Mouse (Mus musculus) gastrocnemius, adult 8-10 months (tissue): ENCODE measurements around the gene Ocel1. TPM values are rescaled to one million over a fixed set of nuclear protein-coding genes. Genes with fewer than 3 reads are reported as not detected.
A peak's percentile ranks its signal among the peaks of the same experiment; 100 is the strongest.

Experiments
- DNase-seq, 2 experiments: peaks; one replicate each; pipeline ENCODE4 v3.0.0; 2022; ENCODE audit warnings: low spot score in 2 of 2
- total RNA-seq, 4 experiments: library from RNA; stranded (reverse); gene quantifications; 2 replicates each; pipeline ENCODE4 v1.2.4; 2022

Gene Ocel1
- total RNA-seq, 4 experiments from 2014 or later = 5.0 to 6.0 (median 5.8) TPM

DNA sequence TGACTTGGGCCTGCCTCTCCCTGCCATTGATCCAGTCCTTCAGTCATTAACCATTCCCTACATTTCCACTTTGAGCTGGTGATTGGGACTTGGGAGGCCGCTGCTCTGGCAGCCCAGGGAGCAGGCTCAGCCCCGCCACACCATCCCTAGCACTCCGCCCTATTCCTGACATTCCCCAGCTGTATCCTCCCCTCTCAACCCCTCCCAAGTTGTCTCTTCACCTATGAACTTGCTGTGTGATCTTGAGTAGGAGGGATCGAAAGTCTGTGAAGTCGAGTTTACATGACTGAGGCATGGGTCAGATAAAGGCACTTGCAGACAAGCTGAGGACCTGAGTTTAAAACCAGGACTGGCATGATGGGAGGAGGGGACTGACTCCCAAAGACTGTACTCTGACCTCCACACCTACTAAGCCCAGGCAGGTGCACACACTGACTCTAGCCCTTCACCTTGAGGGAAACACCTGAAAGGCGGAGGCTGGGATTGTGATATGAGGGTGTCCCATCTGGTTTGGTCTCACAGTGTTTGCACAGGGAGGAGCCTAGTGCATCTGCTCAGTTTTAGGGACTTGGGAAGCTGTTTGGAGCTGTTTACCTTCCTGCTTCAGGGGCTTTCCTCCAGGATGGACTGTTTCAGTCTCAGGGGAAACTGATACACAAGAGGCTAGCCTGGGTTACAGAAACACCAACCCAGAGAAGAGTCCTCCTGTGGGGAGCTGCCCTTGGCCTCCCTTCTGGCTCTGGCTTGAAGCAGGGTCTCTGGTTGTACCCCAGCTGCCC, 32.2 kb downstream of the Ocel1 start:
- DNase-seq = peak in 1 of 2 experiments; percentile 1

DNA sequence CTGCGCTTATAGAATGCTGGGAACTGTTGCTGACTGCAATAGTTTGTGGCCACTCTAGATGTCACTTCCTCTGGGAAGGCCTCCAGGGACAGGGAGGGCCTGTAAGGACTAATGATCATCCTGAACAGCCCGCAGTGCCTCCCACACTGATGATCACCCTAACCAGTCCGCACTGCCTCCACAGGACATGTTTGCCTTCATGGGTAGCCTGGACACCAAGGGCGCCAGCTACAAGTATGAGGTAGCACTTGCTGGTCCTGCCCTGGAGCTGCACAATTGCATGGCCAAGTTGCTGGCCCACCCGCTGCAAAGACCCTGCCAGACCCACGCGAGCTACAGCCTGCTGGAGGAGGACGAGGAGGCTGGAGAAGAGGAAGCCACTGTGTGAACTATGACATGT, 32.9 kb downstream of the Ocel1 start:
- peak in 1 of 2 experiments; percentile 2 for DNase-seq

DNA sequence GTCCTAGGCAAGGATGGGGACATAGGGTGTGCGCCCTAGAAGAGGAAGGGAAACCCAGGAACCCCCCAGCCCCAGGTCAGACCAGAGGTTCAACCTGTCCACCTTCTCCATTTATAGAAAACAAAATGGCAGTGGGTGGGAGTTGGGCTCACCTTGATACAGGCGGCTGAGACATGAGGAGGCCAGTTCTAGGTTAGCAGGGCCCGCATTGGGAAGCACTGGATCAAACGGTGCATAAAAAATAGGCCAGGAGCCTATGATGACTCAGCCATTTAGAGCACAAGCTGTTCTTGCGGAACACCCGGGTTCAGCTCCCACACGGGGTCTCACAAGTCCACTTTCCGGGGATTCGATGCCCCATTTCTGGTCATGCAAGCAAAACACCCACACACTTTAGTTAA, 33.9 kb downstream of the Ocel1 start:
- DNase-seq = peak in 1 of 2 experiments; percentile 2

DNA sequence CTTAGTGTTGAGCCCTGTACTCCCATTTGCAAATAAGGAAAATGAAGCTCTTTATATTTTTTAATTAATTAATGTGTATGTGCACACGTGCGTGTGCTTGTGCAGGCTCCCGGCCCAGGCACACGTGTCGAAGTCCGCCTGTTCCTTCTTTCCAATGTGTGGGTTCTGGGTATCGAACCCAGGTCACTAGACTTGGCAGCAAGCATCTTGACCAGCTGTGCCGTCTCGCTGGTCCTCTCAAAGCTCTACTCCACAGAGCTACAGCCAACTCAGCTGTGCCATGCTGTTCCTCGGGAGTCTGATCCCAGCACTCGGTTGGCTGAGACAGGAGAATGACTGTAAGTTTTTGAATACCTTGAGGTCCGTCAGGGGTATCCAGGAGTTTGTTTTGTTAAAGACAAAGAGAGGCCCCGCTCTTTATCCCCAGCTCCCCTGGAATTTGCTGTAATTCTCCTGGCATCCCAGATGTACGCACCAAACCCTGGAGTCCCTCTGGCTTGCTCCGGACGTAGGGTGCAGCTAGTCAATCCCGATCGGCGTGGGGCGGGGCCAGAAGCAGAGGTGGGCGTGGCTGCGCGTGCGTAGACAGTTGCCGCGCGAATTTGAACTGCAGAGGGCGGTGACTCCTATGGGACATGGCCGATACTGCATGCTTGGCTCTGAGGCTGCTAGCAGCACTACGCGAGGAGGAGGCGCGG, 34.5 kb downstream of the Ocel1 start, which contains the start of gene Ankle1:
TSS of gene Ankle1 (plus strand) at position 610 of the 698 bp plus-strand sequence.
- peak; percentile 93 to 96 for DNase-seq

DNA sequence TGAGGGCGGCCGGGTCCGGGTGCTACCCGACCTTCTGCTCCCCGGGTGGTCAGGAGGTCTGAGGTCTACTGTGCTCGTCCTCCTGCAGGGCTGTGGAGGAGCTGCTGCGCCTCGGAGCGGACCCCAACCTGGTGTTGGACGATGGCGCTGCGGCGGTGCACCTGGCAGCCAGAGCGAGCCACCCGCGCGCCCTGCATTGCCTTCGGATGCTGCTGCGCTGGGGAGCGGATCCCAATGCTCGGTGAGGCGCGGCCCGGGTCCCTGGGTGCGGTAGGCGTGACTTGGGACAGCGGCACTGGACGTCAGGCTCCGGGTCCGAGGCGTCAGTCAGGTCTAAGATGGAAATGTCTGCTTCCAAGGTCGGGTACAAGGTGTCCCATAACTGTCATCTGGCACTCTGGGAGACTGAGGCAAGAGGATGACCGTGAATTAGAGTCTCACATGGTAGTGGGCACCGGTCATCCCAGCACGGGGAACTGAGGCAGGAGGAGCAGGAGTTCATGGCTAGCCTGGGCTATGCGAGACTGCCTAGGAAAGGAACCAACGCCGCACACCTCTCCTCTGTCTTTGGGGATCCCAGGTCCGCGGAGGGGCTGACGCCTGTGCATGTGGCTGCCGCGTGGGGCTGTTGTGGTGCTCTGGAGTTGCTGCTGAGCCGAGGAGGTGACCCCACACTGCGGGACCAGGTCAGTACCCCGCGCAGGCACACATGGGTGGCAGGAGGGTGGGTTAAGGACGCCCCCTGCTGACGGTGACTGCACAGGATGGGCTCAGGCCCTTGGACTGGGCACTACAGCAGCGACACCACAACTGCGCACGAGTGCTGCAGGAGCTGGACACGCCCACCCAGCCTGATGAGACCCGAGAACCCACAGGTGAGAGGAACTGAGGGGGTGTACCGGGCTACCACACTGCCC, 35.3 kb downstream of the Ocel1 start:
- DNase-seq = peak in 1 of 2 experiments; percentile 42

DNA sequence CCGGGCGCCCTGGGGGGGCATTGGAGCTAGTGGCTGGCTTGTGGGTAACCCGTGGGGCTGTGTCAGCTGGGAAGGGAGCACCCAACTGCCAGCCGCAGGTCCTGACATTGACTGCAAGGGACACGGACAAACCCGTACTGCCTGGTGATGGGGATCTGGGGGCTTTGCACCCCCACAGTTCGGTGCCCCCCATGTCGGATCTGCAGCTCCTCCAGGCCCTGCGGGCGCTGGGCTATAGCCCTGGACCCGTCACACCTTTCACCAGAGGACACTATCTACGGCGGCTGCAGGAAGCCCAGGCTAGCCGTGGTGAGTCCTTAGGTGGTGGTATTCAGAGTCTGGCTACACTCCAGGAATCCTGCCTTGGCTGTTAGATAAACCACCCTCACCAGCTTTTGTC, 36.3 kb downstream of the Ocel1 start:
- no peak for DNase-seq

DNA sequence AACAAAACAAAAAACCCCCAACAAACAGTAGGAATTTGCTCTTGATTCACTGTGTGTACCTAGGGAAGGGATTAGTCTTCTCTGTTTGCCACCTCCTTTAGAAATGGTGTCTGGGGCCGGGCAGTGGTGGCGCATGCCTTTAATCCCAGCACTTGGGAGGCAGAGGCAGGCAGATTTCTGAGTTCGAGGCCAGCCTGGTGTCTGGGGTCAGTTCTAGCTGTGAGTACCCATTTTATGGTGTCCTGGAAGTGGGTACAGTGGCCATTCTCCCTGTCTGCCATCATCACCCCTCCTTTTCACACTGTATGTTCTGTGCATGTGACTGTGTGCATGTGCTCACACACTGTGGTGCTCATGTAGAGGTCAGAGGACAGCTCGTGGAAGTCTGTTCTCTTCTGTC, 37.1 kb downstream of the Ocel1 start:
- peak in 1 of 2 experiments; percentile 2 for DNase-seq

DNA sequence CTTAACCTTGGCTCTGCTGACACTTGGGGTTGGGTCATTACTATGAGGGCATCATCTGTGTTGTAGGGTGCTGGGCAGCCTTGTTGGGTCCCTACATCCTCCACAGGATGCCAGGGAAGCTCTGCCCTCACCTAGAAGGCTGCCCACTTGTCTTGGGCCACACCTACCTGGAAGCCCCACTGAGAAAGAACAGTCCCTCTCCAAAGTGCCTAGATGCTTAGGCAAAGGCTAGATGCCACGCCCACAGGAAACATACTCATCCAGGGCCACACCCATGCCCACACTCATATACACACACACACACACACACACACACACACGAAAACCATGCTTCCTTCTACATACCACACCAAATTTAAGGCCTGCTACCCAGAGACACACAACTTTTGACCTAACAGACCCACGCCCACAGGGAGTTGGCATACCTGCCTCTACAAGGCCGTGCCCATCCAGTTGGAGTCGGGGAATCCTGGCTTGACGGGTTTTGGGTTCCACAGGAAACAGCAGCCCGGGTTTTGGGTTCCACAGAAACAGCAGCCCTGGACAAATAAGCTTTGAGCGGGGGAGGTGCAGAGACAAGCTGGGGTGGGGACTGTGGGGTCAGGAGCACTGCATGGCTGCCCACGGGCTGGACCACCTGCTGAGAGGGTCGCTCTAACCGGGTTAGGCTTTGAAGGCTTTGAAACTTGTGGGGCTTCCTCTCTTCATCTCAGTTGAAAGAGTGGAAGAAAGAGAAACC, 40.6 kb downstream of the Ocel1 start:
- DNase-seq = no peak

DNA sequence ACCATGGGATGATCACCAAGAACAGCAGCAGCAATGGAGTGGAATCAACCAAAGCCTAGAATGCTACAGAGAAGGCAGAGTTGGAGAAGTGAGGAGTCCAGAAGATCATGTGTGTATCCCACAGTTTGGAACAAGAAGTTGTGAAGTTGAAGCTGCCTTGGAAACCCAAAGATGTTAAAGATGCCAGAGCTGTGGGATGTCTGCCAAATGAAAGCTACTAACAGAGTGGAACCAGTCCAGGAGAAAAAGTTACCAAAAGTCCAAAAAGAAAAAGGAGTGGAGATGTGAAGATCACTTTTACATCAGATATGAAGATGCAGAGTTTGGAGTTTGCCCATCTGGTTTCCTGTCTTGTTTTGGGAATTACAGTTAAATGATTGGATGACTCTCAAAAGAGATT, 51.0 kb downstream of the Ocel1 start:
- DNase-seq = no peak

Other genes with a start within 250 kb of the Ocel1 start
- 1 to 10 TPM; 6.2 to 8.6 (median 7.8) TPM for gene Myo9b, start 98.6 kb upstream of the Ocel1 start, total RNA-seq
- 1 to 10 TPM; 2.4 to 5.5 (median 4.0) TPM for gene Haus8, start 98.4 kb upstream of the Ocel1 start, total RNA-seq
- gene Use1, start 4.5 kb upstream of the Ocel1 start, total RNA-seq = 100 to 1,000 TPM in 2 of 4 experiments, 10 to 100 TPM in 2; 90.5 to 106 (median 100) TPM
- gene Nr2f6, start 10.7 kb downstream of the Ocel1 start, total RNA-seq = 10 to 100 TPM; 19.9 to 23.3 (median 20.9) TPM
- gene Ushbp1, start 24.5 kb downstream of the Ocel1 start, total RNA-seq = 1 to 10 TPM; 3.5 to 6.3 (median 4.5) TPM
- gene Babam1, start 25.6 kb downstream of the Ocel1 start, total RNA-seq = 10 to 100 TPM; 68.5 to 73.4 (median 70.8) TPM
- not detected for gene Ankle1, start 34.7 kb downstream of the Ocel1 start, total RNA-seq
- 10 to 100 TPM; 22.3 to 28.9 (median 26.3) TPM for gene Abhd8, start 92.4 kb downstream of the Ocel1 start, total RNA-seq
- gene Mrpl34, start 93.7 kb downstream of the Ocel1 start, total RNA-seq = 10 to 100 TPM; 63.4 to 72.1 (median 68.8) TPM
- gene Dda1, start 97.9 kb downstream of the Ocel1 start, total RNA-seq = 10 to 100 TPM; 24.5 to 31.8 (median 26.5) TPM
- gene Ano8, start 114.7 kb downstream of the Ocel1 start, total RNA-seq = 10 to 100 TPM; 15.4 to 16.5 (median 15.9) TPM
- 10 to 100 TPM in 3 of 4 experiments, 1 to 10 TPM in 1; 9.5 to 11.2 (median 10.5) TPM for gene Gtpbp3, start 116.8 kb downstream of the Ocel1 start, total RNA-seq
- gene Plvap, start 140.5 kb downstream of the Ocel1 start, total RNA-seq = 1 to 10 TPM; 6.6 to 9.5 (median 8.2) TPM
- not detected for gene Ccdc194, start 154.4 kb downstream of the Ocel1 start, total RNA-seq
- gene Bst2, start 166.2 kb downstream of the Ocel1 start, total RNA-seq = 1 to 10 TPM; 4.7 to 9.2 (median 7.6) TPM
- gene Mvb12a, start 171.6 kb downstream of the Ocel1 start, total RNA-seq = 10 to 100 TPM; 17.7 to 28.7 (median 23.4) TPM
- not detected for gene Tmem221, start 187.6 kb downstream of the Ocel1 start, total RNA-seq
- under 1 TPM in 2 of 4 experiments, not detected in 2; 0.09 to 0.13 TPM for gene Nxnl1, start 195.3 kb downstream of the Ocel1 start, total RNA-seq
- gene Slc27a1, start 197.6 kb downstream of the Ocel1 start, total RNA-seq = 10 to 100 TPM; 70.7 to 88.1 (median 80.5) TPM
- 10 to 100 TPM; 19.3 to 22.8 (median 21.2) TPM for gene Pgls, start 220.9 kb downstream of the Ocel1 start, total RNA-seq
- gene Fam129c, start 226.3 kb downstream of the Ocel1 start, total RNA-seq = under 1 TPM; 0.27 to 0.63 (median 0.40) TPM
- gene Colgalt1, start 239.7 kb downstream of the Ocel1 start, total RNA-seq = 10 to 100 TPM; 36.6 to 45.2 (median 38.1) TPM